Mouse (Mus musculus) lung, adult 2 months (tissue): ENCODE data around the gene Rpl23. TPM values are rescaled to one million over a fixed set of nuclear protein-coding genes. Genes with fewer than 3 reads are reported as not detected.

Experiments
- DNase-seq: peaks from one replicate; pipeline ENCODE4 v3.0.0; 2022
- H3K4me1 ChIP-seq: fragments of 200-500 bp; 2 replicates; pipeline ENCODE4 v1.6.1; 2011; ENCODE audit warnings: low read length; ENCODE audit not compliant: control insufficient read depth, insufficient read depth
- H3K4me3 ChIP-seq: fragments of 200-500 bp; replicated peaks from 2 replicates; pipeline ENCODE3; 2011; ENCODE audit warnings: low read depth, mild to moderate bottlenecking, control low read depth, low read length; ENCODE audit errors: extremely low read depth
- CTCF ChIP-seq: fragments of 200-500 bp; IDR thresholded peaks from 2 replicates; pipeline ENCODE4 v1.5.1; 2011; ENCODE audit warnings: mild to moderate bottlenecking, low read length, control low read depth; ENCODE audit not compliant: insufficient read depth
- POLR2A ChIP-seq: fragments of 200-500 bp; IDR thresholded peaks from 2 replicates; pipeline ENCODE4 v1.6.1; 2011; ENCODE audit warnings: low read depth, mild to moderate bottlenecking, control low read depth, low read length, borderline replicate concordance; ENCODE audit errors: extremely low read depth
- WGBS: fragments of 180-500 bp; shearing (Covaris S2); methylation state at CpG from one replicate; pipeline ENCODE4 v1.1.7; 2018; 5-methylcytosine and 5-hydroxymethylcytosine counted together
- polyA plus RNA-seq: library from polyadenylated mRNA; depleted of rRNA; stranded (reverse); fragments of >200 nt; gene quantifications from 2 replicates; pipeline ENCODE4 v1.2.3, GENCODE M21; 2012

Gene Rpl23
- polyA plus RNA-seq, 1 experiment: 95.5 TPM

GRCm38 (mm10) chr11:97801409-97802193 lies 19.4 kb upstream of the Rpl23 start:
- 24% methylated on average over 8 of the region's 8 CpGs for WGBS
- H3K4me3 ChIP-seq: peak overlapping the region; percentile 11
- no peak for TF ChIP-seq POLR2A
- TF ChIP-seq CTCF: no peak
- peak; percentile 55 for DNase-seq
- peaks cover 35% of the 10 kb centered on the region for H3K4me1 ChIP-seq

GRCm38 (mm10) chr11:97800691-97801408 lies 18.6 kb upstream of the Rpl23 start:
- 3% methylated on average over 17 of the region's 17 CpGs for WGBS
- peak; percentile 44 for DNase-seq

GRCm38 (mm10) chr11:97799994-97800690 lies 17.9 kb upstream of the Rpl23 start:
- WGBS: 0% methylated on average over 33 of the region's 43 CpGs
- TF ChIP-seq POLR2A (peak; percentile 71; the same call in 1 of the 2 replicates), CTCF (no peak)
- peak overlapping the region; percentile 99 for H3K4me3 ChIP-seq
- peaks cover 21% of the 10 kb centered on the region for H3K4me1 ChIP-seq
- DNase-seq: no peak

More at GRCm38 (mm10) chr11:97800691-97801408, 18.6 kb upstream of the Rpl23 start:
- TF ChIP-seq POLR2A (no peak), CTCF (no peak)
- peaks cover 28% of the 10 kb centered on the region for H3K4me1 ChIP-seq
- peak overlapping the region; percentile 99 for H3K4me3 ChIP-seq

GRCm38 (mm10) chr11:97799146-97799993 lies 17.1 kb upstream of the Rpl23 start:
- under 1% methylated on average over 62 of the region's 71 CpGs for WGBS

GRCm38 (mm10) chr11:97798782-97799145 lies 16.5 kb upstream of the Rpl23 start, which contains the start of gene Lasp1:
TSS of gene Lasp1 (plus strand) at chr11:97799000.
- WGBS: 2% methylated on average over 11 of the region's 11 CpGs
- peaks cover 11% of the 10 kb centered on the region for H3K4me1 ChIP-seq
- peak; percentile 88 for DNase-seq
- peak within 1 kb of the TSS; percentile 99 for H3K4me3 ChIP-seq
- no peak for TF ChIP-seq CTCF
- no peak for TF ChIP-seq POLR2A

More at GRCm38 (mm10) chr11:97799146-97799993, 17.1 kb upstream of the Rpl23 start:
- peak; percentile 89 for DNase-seq
- Histone ChIP-seq H3K4me1 (peaks cover 16% of the 10 kb centered on the region), H3K4me3 (peak overlapping the region; percentile 99)
- TF ChIP-seq CTCF (no peak), POLR2A (peak; percentile 89)

- Histone ChIP-seq H3K4me3 (no peak overlapping the region), H3K4me1 (peaks cover 8% of the 10 kb centered on the region; the same call in 1 of the 2 replicates)
- TF ChIP-seq CTCF (no peak), POLR2A (no peak)
- no peak for DNase-seq
- 64% methylated on average over 8 of the region's 8 CpGs for WGBS
Observed at GRCm38 (mm10) chr11:97798083-97798435, 15.8 kb upstream of the Rpl23 start.

- DNase-seq: no peak
- TF ChIP-seq CTCF (no peak), POLR2A (no peak)
- peaks cover 8% of the 10 kb centered on the region; the same call in 1 of the 2 replicates for H3K4me1 ChIP-seq
- WGBS: 69% methylated on average over 15 of the region's 15 CpGs
- H3K4me3 ChIP-seq: no peak overlapping the region
Observed at GRCm38 (mm10) chr11:97797369-97798082, 15.3 kb upstream of the Rpl23 start.

GRCm38 (mm10) chr11:97796910-97797309 lies 14.7 kb upstream of the Rpl23 start:
- 4% methylated on average over 6 of the region's 6 CpGs for WGBS
- TF ChIP-seq CTCF (no peak), POLR2A (no peak)
- Histone ChIP-seq H3K4me1 (peaks cover 6% of the 10 kb centered on the region; the same call in 1 of the 2 replicates), H3K4me3 (no peak overlapping the region)
- DNase-seq: peak; percentile 64
